Mouse (Mus musculus): ENCODE data around the gene Jmjd6. TPM values are rescaled to one million over a fixed set of nuclear protein-coding genes. Genes with fewer than 3 reads are reported as not detected.

The Jmjd6 gene
- polyA plus RNA-seq, 1 experiment from 2014 or later: 54.1 TPM

GRCm38 (mm10) chr11:116806136-116807071 is 36.8 kb downstream of the Jmjd6 start:
- H3K27me3 ChIP-seq (ENCODE audit: insufficient read depth, low read length): no peaks in the 10 kb centered on the region
- ATAC-seq (replicated peaks; ENCODE audit: low FRiP score, low read depth): no peak
- no peak overlapping the region for H3K9ac ChIP-seq (ENCODE audit: low read depth, low read length)
- TF ChIP-seq CTCF (IDR thresholded peaks at IDR 0.05; ENCODE audit: low read depth): no peak
- no peaks in the 10 kb centered on the region for H3K9me3 ChIP-seq (replicated peaks; ENCODE audit: low read length)
- no peak overlapping the region for H3K4me3 ChIP-seq (replicated peaks; ENCODE audit: low read depth, low read length)
- peak overlapping the region; percentile 43; the same call in 1 of the 2 replicates for H3K27ac ChIP-seq
- H3K4me1 ChIP-seq (replicated peaks; ENCODE audit: insufficient read depth, low read length): 0 out of 2 replicates have a peak, but pooled peaks cover 4% of the 10 kb centered on the region
- H3K36me3 ChIP-seq (ENCODE audit: insufficient read depth, low read length): 0 out of 2 replicates have a peak, but pooled peaks cover 2% of the 10 kb centered on the region
- H3K4me2 ChIP-seq (ENCODE audit: low read length): no peak overlapping the region
- peak; percentile 53 for DNase-seq (ENCODE audit: low spot score)
- 56% methylated on average over 15 of the region's 15 CpGs for WGBS

- no peaks in the 10 kb centered on the region for H3K4me1 ChIP-seq (replicated peaks; ENCODE audit: insufficient read depth, low read length)
- H3K4me2 ChIP-seq (ENCODE audit: low read length): no peak overlapping the region
- no peak overlapping the region for H3K27ac ChIP-seq
- no peak overlapping the region for H3K4me3 ChIP-seq (replicated peaks; ENCODE audit: low read depth, low read length)
- DNase-seq (ENCODE audit: low spot score) (no peak), ATAC-seq (replicated peaks; ENCODE audit: low FRiP score, low read depth) (no peak)
- 78% methylated on average over 5 of the region's 5 CpGs for WGBS
- no peaks in the 10 kb centered on the region for H3K36me3 ChIP-seq (ENCODE audit: insufficient read depth, low read length)
- no peak for TF ChIP-seq CTCF (IDR thresholded peaks at IDR 0.05; ENCODE audit: low read depth)
- no peaks in the 10 kb centered on the region for H3K9me3 ChIP-seq (replicated peaks; ENCODE audit: low read length)
- no peak overlapping the region for H3K9ac ChIP-seq (ENCODE audit: low read depth, low read length)
- no peaks in the 10 kb centered on the region for H3K27me3 ChIP-seq (ENCODE audit: insufficient read depth, low read length)
Observed at GRCm38 (mm10) chr11:116802709-116803108, 40.5 kb downstream of the Jmjd6 start.

- Histone ChIP-seq H3K27ac (no peak overlapping the region), H3K9me3 (replicated peaks; ENCODE audit: low read length) (no peaks in the 10 kb centered on the region), H3K36me3 (ENCODE audit: insufficient read depth, low read length) (no peaks in the 10 kb centered on the region), H3K4me1 (replicated peaks; ENCODE audit: insufficient read depth, low read length) (no peaks in the 10 kb centered on the region), H3K4me3 (replicated peaks; ENCODE audit: low read depth, low read length) (no peak overlapping the region), H3K4me2 (ENCODE audit: low read length) (no peak overlapping the region), H3K9ac (ENCODE audit: low read depth, low read length) (no peak overlapping the region), H3K27me3 (ENCODE audit: insufficient read depth, low read length) (no peaks in the 10 kb centered on the region)
- ATAC-seq (replicated peaks; ENCODE audit: low FRiP score, low read depth) (no peak), DNase-seq (ENCODE audit: low spot score) (no peak)
- no peak for TF ChIP-seq CTCF (IDR thresholded peaks at IDR 0.05; ENCODE audit: low read depth)
- 73% methylated on average over 5 of the region's 5 CpGs for WGBS
Observed at GRCm38 (mm10) chr11:116801106-116801505, 42.1 kb downstream of the Jmjd6 start.

- Histone ChIP-seq H3K4me3 (replicated peaks; ENCODE audit: low read depth, low read length) (no peak overlapping the region), H3K27ac (no peak overlapping the region), H3K9me3 (replicated peaks; ENCODE audit: low read length) (no peaks in the 10 kb centered on the region), H3K4me2 (ENCODE audit: low read length) (no peak overlapping the region), H3K36me3 (ENCODE audit: insufficient read depth, low read length) (no peaks in the 10 kb centered on the region), H3K27me3 (ENCODE audit: insufficient read depth, low read length) (no peaks in the 10 kb centered on the region), H3K9ac (ENCODE audit: low read depth, low read length) (no peak overlapping the region), H3K4me1 (replicated peaks; ENCODE audit: insufficient read depth, low read length) (no peaks in the 10 kb centered on the region)
- no peak for DNase-seq (ENCODE audit: low spot score)
- WGBS: 74% methylated on average over 5 of the region's 5 CpGs
- TF ChIP-seq CTCF (IDR thresholded peaks at IDR 0.05; ENCODE audit: low read depth): no peak
- no peak for ATAC-seq (replicated peaks; ENCODE audit: low FRiP score, low read depth)
Observed at GRCm38 (mm10) chr11:116799364-116799763, 43.9 kb downstream of the Jmjd6 start.

Other genes starting within 250 kb of the Jmjd6 start
- 8.8 and 9.0 TPM in 2 replicates for gene Rhbdf2, start 216.4 kb downstream of the Jmjd6 start, polyA plus RNA-seq (2015; fragmentation: Nextera tagmentation; extraction: Ambion mirVana)
- 1.3 and 1.4 TPM in 2 replicates for gene Prcd, start 189.9 kb downstream of the Jmjd6 start, polyA plus RNA-seq (2015; fragmentation: Nextera tagmentation; extraction: Ambion mirVana)
- 35.2 and 37.5 TPM in 2 replicates for gene Cygb, start 189.1 kb downstream of the Jmjd6 start, polyA plus RNA-seq (2015; fragmentation: Nextera tagmentation; extraction: Ambion mirVana)
- not detected in 2 replicates for gene St6galnac1, start 67.9 kb downstream of the Jmjd6 start, polyA plus RNA-seq (2015; fragmentation: Nextera tagmentation; extraction: Ambion mirVana)
- gene Mxra7, start 15.4 kb downstream of the Jmjd6 start, polyA plus RNA-seq (2015; fragmentation: Nextera tagmentation; extraction: Ambion mirVana): 17.6 and 18.3 TPM in 2 replicates
- gene Mettl23, start 171 bp downstream of the Jmjd6 start, polyA plus RNA-seq (2015; fragmentation: Nextera tagmentation; extraction: Ambion mirVana): 60.2 and 71.5 TPM in 2 replicates
- gene Mfsd11, start 9.0 kb upstream of the Jmjd6 start, polyA plus RNA-seq (2015; fragmentation: Nextera tagmentation; extraction: Ambion mirVana): 48.4 and 53.6 TPM in 2 replicates
- 664 and 665 TPM in 2 replicates for gene Srsf2, start 9.6 kb upstream of the Jmjd6 start, polyA plus RNA-seq (2015; fragmentation: Nextera tagmentation; extraction: Ambion mirVana)
- gene Mgat5b, start 75.4 kb upstream of the Jmjd6 start, polyA plus RNA-seq (2015; fragmentation: Nextera tagmentation; extraction: Ambion mirVana): 0.24 TPM in 1 of 2 replicates, not detected in the other

Data from kidney, postnatal 0 days (tissue).